Mouse (Mus musculus) embryonic facial prominence, embryonic 11.5 days (tissue): ENCODE measurements at regions not wholly inside any gene's neighbourhood (a gene's known extent, or its start where the extent isn't known, plus 50 kb on each side); places are given as distances from the start of the nearest gene placed in this dataset.

Experiments used
- ATAC-seq: fragments of 200-750 bp; cut with Nextera tagmentation; replicated peaks from 2 replicates; pipeline ENCODE4 v1.8.0; 2017; ENCODE audit warnings: low read depth; ENCODE audit not compliant: insufficient number of reproducible peaks, low FRiP score, low TSS enrichment
- DNase-seq: peaks from one replicate; pipeline ENCODE4 v3.0.0-alpha.2; 2015; ENCODE audit warnings: low spot score
- H3K27ac ChIP-seq: fragments of 300-500 bp; sonication (generic); replicated peaks from 2 replicates; pipeline ENCODE4 v1.5.1; 2014; ENCODE audit warnings: mild to moderate bottlenecking, low read depth, low read length, control low read depth
- H3K27me3 ChIP-seq: fragments of 300-500 bp; sonication (generic); 2 replicates; pipeline ENCODE4 v1.6.1; 2014; ENCODE audit warnings: mild to moderate bottlenecking, low read length, moderate library complexity, mixed read lengths; ENCODE audit not compliant: control insufficient read depth, insufficient read depth
- H3K36me3 ChIP-seq: fragments of 300-500 bp; sonication (generic); replicated peaks from 2 replicates; pipeline ENCODE4 v1.6.1; 2014; ENCODE audit warnings: low read depth, mild to moderate bottlenecking, low read length, moderate library complexity, mixed read lengths; ENCODE audit not compliant: control insufficient read depth, insufficient read depth
- H3K4me1 ChIP-seq: fragments of 300-500 bp; sonication (generic); 2 replicates; pipeline ENCODE4 v1.6.1; 2014; ENCODE audit warnings: low read length, mixed read lengths; ENCODE audit not compliant: control insufficient read depth, insufficient read depth
- H3K4me2 ChIP-seq: fragments of 300-500 bp; sonication (generic); 2 replicates; pipeline ENCODE4 v1.6.1; 2014; ENCODE audit warnings: low read depth, mild to moderate bottlenecking, control low read depth, low read length, moderate library complexity
- H3K4me3 ChIP-seq: fragments of 300-500 bp; sonication (generic); 2 replicates; pipeline ENCODE4 v1.5.1; 2014; ENCODE audit warnings: low read depth, low read length, control low read depth
- H3K9ac ChIP-seq: fragments of 300-500 bp; sonication (generic); replicated peaks from 2 replicates; pipeline ENCODE4 v1.6.1; 2014; ENCODE audit warnings: mild to moderate bottlenecking, control low read depth, low read length
- H3K9me3 ChIP-seq: fragments of 300-500 bp; sonication (generic); replicated peaks from 2 replicates; pipeline ENCODE4 v1.6.1; 2016; ENCODE audit warnings: mild to moderate bottlenecking, low read length, inconsistent platforms, mixed read lengths; ENCODE audit not compliant: control insufficient read depth
- WGBS: fragments of 180-500 bp; shearing (Covaris S2); extraction: QIAGEN DNeasy Blood & Tissue Kit; methylation state at CpG from one replicate; pipeline ENCODE4 v1.1.7; 2014; 5-methylcytosine and 5-hydroxymethylcytosine counted together

- 92% methylated on average over 4 of the region's 4 CpGs for WGBS
These were observed 212.8 kb upstream of the Irx3 start for GRCm38 (mm10) chr8:92014704-92015103.

DNA sequence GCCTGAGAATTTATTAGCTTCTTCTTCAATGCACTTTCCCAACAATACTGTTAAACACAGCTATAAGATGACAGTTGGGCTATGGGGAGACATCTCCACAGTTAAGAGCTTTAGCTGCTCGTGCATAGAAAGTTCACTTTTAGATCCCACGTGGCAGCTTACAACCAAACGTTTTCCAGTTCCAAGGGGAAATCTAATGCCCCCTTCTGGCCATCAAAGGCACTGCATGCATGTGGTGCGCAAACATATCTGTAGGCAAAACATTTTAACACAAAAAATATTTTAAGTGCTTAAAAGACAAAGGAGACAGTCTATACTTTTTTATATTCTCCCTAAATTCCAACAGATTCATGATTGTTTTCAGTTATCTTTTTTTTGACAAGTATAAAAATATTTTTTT, 211.3 kb upstream of the Irx3 start:
- Histone ChIP-seq H3K4me1 (no peaks in the 10 kb centered on the region), H3K36me3 (no peaks in the 10 kb centered on the region), H3K27me3 (no peaks in the 10 kb centered on the region), H3K27ac (no peak overlapping the region), H3K4me2 (no peak overlapping the region), H3K9me3 (no peaks in the 10 kb centered on the region), H3K9ac (no peak overlapping the region), H3K4me3 (no peak overlapping the region)
- ATAC-seq (no peak), DNase-seq (no peak)
- 56% methylated on average over 4 of the region's 4 CpGs for WGBS

More at GRCm38 (mm10) chr8:92014704-92015103, 212.8 kb upstream of the Irx3 start:
- Histone ChIP-seq H3K9ac (no peak overlapping the region), H3K27me3 (no peaks in the 10 kb centered on the region), H3K9me3 (no peaks in the 10 kb centered on the region), H3K27ac (no peak overlapping the region), H3K4me1 (no peaks in the 10 kb centered on the region), H3K4me2 (no peak overlapping the region), H3K4me3 (no peak overlapping the region), H3K36me3 (no peaks in the 10 kb centered on the region)
- ATAC-seq (no peak), DNase-seq (no peak)

- ATAC-seq (no peak), DNase-seq (no peak)
- H3K36me3 ChIP-seq = no peaks in the 10 kb centered on the region
- no peaks in the 10 kb centered on the region for H3K4me1 ChIP-seq
- H3K9ac ChIP-seq = no peak overlapping the region
- H3K4me3 ChIP-seq = no peak overlapping the region
- 85% methylated on average over 4 of the region's 4 CpGs for whole genome bisulfite sequencing
- H3K27me3 ChIP-seq = no peaks in the 10 kb centered on the region
- no peak overlapping the region for H3K27ac ChIP-seq
- no peaks in the 10 kb centered on the region for H3K9me3 ChIP-seq
- H3K4me2 ChIP-seq = no peak overlapping the region
These were observed 208.5 kb upstream of the Irx3 start for GRCm38 (mm10) chr8:92010412-92010811.

DNA sequence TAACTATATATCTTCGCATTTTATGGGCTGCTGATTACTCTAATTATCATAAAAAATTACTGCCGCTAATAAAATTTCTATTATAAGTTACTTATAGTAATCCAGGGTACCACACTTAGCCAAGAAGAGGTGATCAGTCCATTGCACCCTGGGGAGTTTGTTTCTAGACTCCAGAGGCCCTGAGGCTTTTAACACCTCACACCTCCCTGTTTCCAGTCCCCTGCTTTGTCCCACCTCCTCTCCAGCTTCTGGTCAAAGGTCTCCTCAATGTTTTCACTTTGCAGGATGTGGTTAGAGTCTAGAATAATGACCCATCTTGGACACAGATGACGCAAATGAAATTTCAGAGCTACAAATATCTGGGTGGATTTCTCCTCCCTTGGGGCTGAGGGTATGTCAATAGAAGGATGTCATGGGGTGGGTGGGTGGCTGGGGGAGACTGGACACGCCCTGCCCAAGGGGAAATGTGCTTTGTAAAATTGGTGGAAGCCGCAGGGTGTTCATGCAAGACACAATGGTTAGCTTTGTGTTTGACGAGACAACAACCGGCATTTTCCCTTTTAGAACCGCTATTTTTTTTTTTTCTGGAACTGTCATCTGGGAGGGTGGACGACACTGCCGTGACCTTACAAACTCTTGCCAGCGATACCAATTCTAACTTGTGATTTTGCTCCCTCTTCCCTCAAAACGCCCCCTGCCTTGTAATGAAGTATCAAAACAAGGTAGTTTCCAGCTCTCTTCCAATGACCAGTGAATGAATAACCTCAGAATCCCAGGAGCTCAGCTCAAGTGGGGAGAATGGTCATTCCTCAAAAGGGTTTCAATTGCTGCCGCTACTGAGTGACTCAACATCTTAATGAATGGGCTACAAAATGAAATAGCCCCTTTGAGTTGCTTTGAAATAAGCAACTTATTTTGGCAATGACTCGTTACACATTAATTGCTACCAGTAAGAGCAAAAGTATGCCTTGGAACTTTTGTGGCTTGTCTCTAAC, 207.0 kb upstream of the Irx3 start:
- Histone ChIP-seq H3K9ac (no peak overlapping the region), H3K4me2 (no peak overlapping the region), H3K27me3 (no peaks in the 10 kb centered on the region)

DNA sequence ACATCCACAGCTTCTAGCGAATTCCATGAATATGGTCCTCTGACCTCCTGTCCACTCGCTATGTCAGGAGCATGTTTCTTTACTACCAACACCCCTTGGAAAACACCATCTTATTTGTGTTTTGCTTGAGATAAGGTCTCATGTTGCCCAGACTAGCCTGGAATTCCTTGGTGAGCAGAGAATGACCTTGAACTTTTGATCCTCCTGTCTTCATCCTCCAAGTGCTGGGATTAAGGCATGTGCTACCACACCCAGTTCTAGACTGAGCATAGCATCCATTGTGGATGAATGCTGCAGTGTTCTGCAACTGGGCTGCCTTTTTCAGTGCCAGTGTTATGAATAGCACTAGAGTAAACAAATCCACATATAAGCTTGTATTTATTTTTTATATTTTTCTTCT, 203.2 kb upstream of the Irx3 start:
- no peaks in the 10 kb centered on the region for H3K27me3 ChIP-seq
- DNase-seq = no peak
- H3K9ac ChIP-seq = no peak overlapping the region
- H3K4me3 ChIP-seq = no peak overlapping the region
- no peaks in the 10 kb centered on the region for H3K36me3 ChIP-seq
- no peaks in the 10 kb centered on the region for H3K4me1 ChIP-seq
- no peak overlapping the region for H3K4me2 ChIP-seq
- no peaks in the 10 kb centered on the region for H3K9me3 ChIP-seq
- 93% methylated on average over 2 of the region's 2 CpGs for WGBS
- no peak for ATAC-seq
- no peak overlapping the region for H3K27ac ChIP-seq

More for the DNA sequence above, 207.0 kb upstream of the Irx3 start:
- no peaks in the 10 kb centered on the region for H3K4me1 ChIP-seq
- WGBS = 48% methylated on average over 14 of the region's 14 CpGs
- no peak overlapping the region for H3K27ac ChIP-seq
- H3K4me3 ChIP-seq = no peak overlapping the region
- H3K36me3 ChIP-seq = no peaks in the 10 kb centered on the region
- H3K9me3 ChIP-seq = no peaks in the 10 kb centered on the region
- ATAC-seq (no peak), DNase-seq (no peak)

DNA sequence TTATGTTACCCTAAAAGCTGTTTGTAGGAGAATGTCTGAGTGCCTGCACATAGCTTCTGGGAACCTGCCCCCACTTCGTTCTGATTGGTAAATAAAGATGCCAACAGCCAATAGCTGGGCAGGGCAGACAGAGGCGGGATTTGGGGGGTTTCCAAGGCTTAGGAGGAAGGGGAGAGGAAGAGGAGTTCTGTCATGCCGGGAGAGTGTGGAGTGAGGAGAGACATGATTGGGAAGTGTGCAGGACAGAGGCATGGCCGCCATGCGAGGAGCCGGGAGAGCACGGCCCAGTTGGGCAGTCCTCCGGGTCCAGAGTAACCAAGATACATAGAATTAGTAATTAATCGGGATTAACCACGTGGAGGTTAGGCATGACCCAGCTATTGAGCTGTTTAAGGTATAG, 202.7 kb upstream of the Irx3 start:
- Histone ChIP-seq H3K27ac (no peak overlapping the region), H3K4me2 (no peak overlapping the region), H3K27me3 (no peaks in the 10 kb centered on the region), H3K9me3 (no peaks in the 10 kb centered on the region), H3K4me3 (no peak overlapping the region), H3K9ac (no peak overlapping the region), H3K36me3 (no peaks in the 10 kb centered on the region), H3K4me1 (no peaks in the 10 kb centered on the region)
- ATAC-seq (no peak), DNase-seq (no peak)
- WGBS = 68% methylated on average over 10 of the region's 10 CpGs

DNA sequence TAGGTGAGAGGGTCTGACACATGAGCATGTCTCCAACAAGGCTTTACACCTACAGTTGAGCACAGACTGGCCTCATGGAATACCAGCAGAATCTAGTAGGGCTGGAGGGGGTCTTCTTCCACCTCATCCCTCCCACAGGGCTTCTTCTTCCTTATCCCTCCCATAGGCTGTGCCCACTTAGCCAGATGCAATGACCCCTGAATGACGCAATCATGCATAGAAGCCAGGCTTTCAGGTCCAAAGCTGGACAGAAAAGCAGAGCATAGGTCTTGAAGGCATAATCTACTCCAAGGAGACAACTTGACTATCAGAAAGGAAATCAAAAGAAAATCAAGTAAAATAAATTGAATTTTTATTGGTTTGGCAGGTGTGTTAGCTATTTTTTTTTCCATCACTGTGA, 198.5 kb upstream of the Irx3 start:
- WGBS = 96% methylated on average over 1 of the region's 1 CpGs
- no peaks in the 10 kb centered on the region for H3K36me3 ChIP-seq
- H3K4me3 ChIP-seq = no peak overlapping the region
- no peak overlapping the region for H3K4me2 ChIP-seq
- H3K9ac ChIP-seq = no peak overlapping the region
- no peaks in the 10 kb centered on the region; the same call in 1 of the 2 replicates for H3K27me3 ChIP-seq
- DNase-seq = no peak
- ATAC-seq = no peak
- no peaks in the 10 kb centered on the region; the same call in 1 of the 2 replicates for H3K4me1 ChIP-seq
- H3K9me3 ChIP-seq = no peaks in the 10 kb centered on the region
- no peak overlapping the region for H3K27ac ChIP-seq

- H3K4me3 ChIP-seq = no peak overlapping the region
- DNase-seq = no peak
- H3K9me3 ChIP-seq = no peaks in the 10 kb centered on the region
- ATAC-seq = no peak
- no peak overlapping the region for H3K4me2 ChIP-seq
- 81% methylated on average over 5 of the region's 5 CpGs for WGBS
- no peaks in the 10 kb centered on the region for H3K36me3 ChIP-seq
- H3K9ac ChIP-seq = no peak overlapping the region
- H3K27ac ChIP-seq = no peak overlapping the region
- no peaks in the 10 kb centered on the region; the same call in 1 of the 2 replicates for H3K4me1 ChIP-seq
- H3K27me3 ChIP-seq = no peaks in the 10 kb centered on the region; the same call in 1 of the 2 replicates
These were observed 197.8 kb upstream of the Irx3 start for GRCm38 (mm10) chr8:91999661-92000060.
